Mouse (Mus musculus) central nervous system, embryonic 11.5 days (tissue): ENCODE measurements around the gene Odf2. TPM values are rescaled to one million over a fixed set of nuclear protein-coding genes. Genes with fewer than 3 reads are reported as not detected.

Source experiments
- polyA plus RNA-seq: library from polyadenylated mRNA; depleted of rRNA; stranded (reverse); fragments of >200 nt; gene quantifications from 2 replicates; pipeline ENCODE4 v1.2.3, GENCODE M21; 2012; rRNA removed

Gene Odf2
- 106 and 132 TPM in 2 replicates for polyA plus RNA-seq

DNA sequence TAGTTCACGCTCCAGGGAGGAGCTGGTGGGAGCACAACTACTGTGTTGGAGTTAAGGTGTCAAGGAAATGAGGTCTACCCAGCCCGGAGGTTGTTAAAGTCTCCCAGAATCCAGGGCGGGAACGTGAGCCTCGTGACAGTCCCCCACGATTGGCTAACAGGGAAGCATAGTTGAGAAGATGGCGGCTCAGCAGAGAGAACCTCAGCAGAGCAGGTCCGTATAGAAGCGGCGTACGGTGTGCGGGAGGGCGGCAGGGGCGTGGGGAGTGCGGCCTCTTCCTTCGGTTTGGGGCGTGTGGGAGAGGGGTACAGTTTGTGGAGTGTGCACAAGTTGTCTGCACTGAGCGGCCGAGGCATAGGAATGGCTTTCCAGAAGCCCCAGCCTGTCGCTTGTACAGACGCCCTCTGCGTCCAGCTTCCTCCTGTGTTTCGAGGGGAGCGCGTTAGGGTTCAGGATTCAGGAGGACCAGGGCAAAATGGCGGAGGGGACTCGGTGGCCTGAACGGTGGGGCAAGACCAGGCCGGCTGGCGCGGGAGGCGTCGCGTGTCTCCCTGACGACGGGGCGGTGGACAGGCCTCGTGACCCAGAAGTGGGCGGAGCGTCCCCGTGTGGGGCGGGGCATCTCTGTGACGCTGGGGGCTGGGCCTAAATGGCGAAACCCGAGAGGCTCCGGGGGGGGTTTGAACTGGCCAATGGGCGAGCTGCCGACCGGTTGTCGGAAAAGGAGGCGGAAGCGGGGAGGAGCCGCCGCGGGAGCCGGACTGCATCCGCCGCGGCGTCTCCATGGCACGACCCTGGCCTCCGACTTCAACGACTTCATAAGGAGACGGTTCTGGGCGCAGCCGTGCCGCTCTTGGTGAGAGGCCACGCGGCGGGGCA is at the start of gene Odf2:
Odf2 (plus strand) TSS at position 156 of the 879 bp plus-strand sequence.

GRCm38 (mm10) chr2:29868949-29869645 is 19.9 kb upstream of the Odf2 start, which contains the start of gene Cercam:
Cercam (plus strand) TSS chr2:29869164.

GRCm38 (mm10) chr2:29934906-29935599 is 46.0 kb downstream of the Odf2 start, which contains the start of gene Gle1:
Gle1 (plus strand) TSS chr2:29935426.

GRCm38 (mm10) chr2:29965250-29965843 is 76.3 kb downstream of the Odf2 start, which contains the start of gene Sptan1:
Sptan1 (plus strand) TSS chr2:29965560.

Other genes with a start within 250 kb of the Odf2 start
- gene Gm13420, start 137.5 kb upstream of the Odf2 start, polyA plus RNA-seq: 0.11 and 0.12 TPM in 2 replicates
- 0.20 TPM in 1 of 2 replicates, not detected in the other for gene Gm13547, start 129.9 kb upstream of the Odf2 start, polyA plus RNA-seq
- 24.5 and 33.0 TPM in 2 replicates for gene Coq4, start 101.7 kb upstream of the Odf2 start, polyA plus RNA-seq
- gene Trub2, start 100.7 kb upstream of the Odf2 start, polyA plus RNA-seq: 53.7 and 59.3 TPM in 2 replicates
- gene Slc27a4, start 86.6 kb upstream of the Odf2 start, polyA plus RNA-seq: 22.4 and 24.8 TPM in 2 replicates
- gene Urm1, start 69.1 kb upstream of the Odf2 start, polyA plus RNA-seq: 42.0 and 55.3 TPM in 2 replicates
- 22.9 and 23.2 TPM in 2 replicates for gene Cercam, start 20.1 kb upstream of the Odf2 start, polyA plus RNA-seq
- 40.0 and 50.5 TPM in 2 replicates for gene Gle1, start 46.2 kb downstream of the Odf2 start, polyA plus RNA-seq
- gene Sptan1, start 76.3 kb downstream of the Odf2 start, polyA plus RNA-seq: 265 and 291 TPM in 2 replicates
- 31.5 and 32.4 TPM in 2 replicates for gene Wdr34, start 159.7 kb downstream of the Odf2 start, polyA plus RNA-seq
- 683 and 2,388 TPM in 2 replicates for gene Set, start 168.2 kb downstream of the Odf2 start, polyA plus RNA-seq
- gene Pkn3, start 188.5 kb downstream of the Odf2 start, polyA plus RNA-seq: 17.4 and 28.0 TPM in 2 replicates
- 22.3 and 37.3 TPM in 2 replicates for gene Zdhhc12, start 204.4 kb downstream of the Odf2 start, polyA plus RNA-seq
- gene Zer1, start 235.4 kb downstream of the Odf2 start, polyA plus RNA-seq: 26.9 and 42.9 TPM in 2 replicates
- gene Tbc1d13, start 244.5 kb downstream of the Odf2 start, polyA plus RNA-seq: 43.4 and 48.1 TPM in 2 replicates